Mouse (Mus musculus) neural tube, embryonic 12.5 days (tissue): ENCODE data around the gene Fmo2. TPM values are rescaled to one million over a fixed set of nuclear protein-coding genes. Genes with fewer than 3 reads are reported as not detected.

ENCODE experiments used
- ATAC-seq: fragments of 200-750 bp; cut with Nextera tagmentation; 2 replicates; pipeline ENCODE4 v1.8.0; 2017; ENCODE audit warnings: low read depth, mild to moderate bottlenecking, moderate TSS enrichment, moderate library complexity; ENCODE audit not compliant: low FRiP score
- H3K27ac ChIP-seq: fragments of 300-500 bp; sonication (generic); 2 replicates; pipeline ENCODE4 v1.5.1; 2016
- H3K27me3 ChIP-seq: fragments of 300-500 bp; sonication (generic); replicated peaks from 2 replicates; pipeline ENCODE4 v1.6.1; 2016; ENCODE audit warnings: mild to moderate bottlenecking
- H3K36me3 ChIP-seq: fragments of 300-500 bp; sonication (generic); 2 replicates; pipeline ENCODE4 v1.6.1; 2016; ENCODE audit warnings: mild to moderate bottlenecking
- H3K4me1 ChIP-seq: fragments of 300-500 bp; sonication (generic); 2 replicates; pipeline ENCODE4 v1.6.1; 2016
- H3K4me2 ChIP-seq: fragments of 300-500 bp; sonication (generic); replicated peaks from 2 replicates; pipeline ENCODE4 v1.6.1; 2016; ENCODE audit warnings: mild to moderate bottlenecking
- H3K4me3 ChIP-seq: fragments of 300-500 bp; sonication (generic); 2 replicates; pipeline ENCODE4 v1.5.1; 2016
- H3K9ac ChIP-seq: fragments of 300-500 bp; sonication (generic); 2 replicates; pipeline ENCODE4 v1.6.1; 2016; ENCODE audit warnings: mild to moderate bottlenecking
- H3K9me3 ChIP-seq: fragments of 300-500 bp; sonication (generic); 2 replicates; pipeline ENCODE4 v1.6.1; 2016; ENCODE audit warnings: mild to moderate bottlenecking
- WGBS: fragments of 180-500 bp; shearing (Covaris S2); methylation state at CpG from one replicate; pipeline ENCODE4 v1.1.7; 2016; 5-methylcytosine and 5-hydroxymethylcytosine counted together
- polyA plus RNA-seq: library from polyadenylated mRNA; unstranded; fragments of >200 nt; fragmentation: Nextera tagmentation; extraction: Ambion mirVana; gene quantifications from 2 replicates; pipeline ENCODE4 v1.2.1, GENCODE M21; 2016

The Fmo2 gene
- polyA plus RNA-seq, 1 experiment from 2014 or later = 0.32 TPM

- Histone ChIP-seq H3K4me1 (0 out of 2 replicates have a peak, but pooled peaks cover 7% of the 10 kb centered on the region), H3K27me3 (no peaks in the 10 kb centered on the region), H3K36me3 (no peaks in the 10 kb centered on the region), H3K27ac (no peak overlapping the region), H3K4me2 (no peak overlapping the region), H3K9me3 (no peaks in the 10 kb centered on the region), H3K9ac (no peak overlapping the region), H3K4me3 (no peak overlapping the region)
- 79% methylated on average over 9 of the region's 9 CpGs for WGBS
- ATAC-seq = peak; percentile 65
Measured at GRCm38 (mm10) chr1:162859996-162860605, 38.4 kb downstream of the Fmo2 start.

- no peaks in the 10 kb centered on the region for H3K36me3 ChIP-seq
- H3K9ac ChIP-seq = no peak overlapping the region
- no peaks in the 10 kb centered on the region for H3K9me3 ChIP-seq
- H3K27me3 ChIP-seq = no peaks in the 10 kb centered on the region
- H3K27ac ChIP-seq = no peak overlapping the region
- WGBS = 78% methylated on average over 10 of the region's 10 CpGs
- ATAC-seq = peak; percentile 15; the same call in 1 of the 2 replicates
- no peak overlapping the region; the same call in 1 of the 2 replicates for H3K4me2 ChIP-seq
- 0 out of 2 replicates have a peak, but pooled peaks cover 7% of the 10 kb centered on the region for H3K4me1 ChIP-seq
- no peak overlapping the region for H3K4me3 ChIP-seq
Measured at GRCm38 (mm10) chr1:162859545-162859976, 39.0 kb downstream of the Fmo2 start.

- Histone ChIP-seq H3K36me3 (no peaks in the 10 kb centered on the region), H3K9me3 (no peaks in the 10 kb centered on the region), H3K4me3 (no peak overlapping the region), H3K27me3 (no peaks in the 10 kb centered on the region), H3K9ac (no peak overlapping the region), H3K4me1 (0 out of 2 replicates have a peak, but pooled peaks cover 7% of the 10 kb centered on the region), H3K27ac (no peak overlapping the region), H3K4me2 (peak overlapping the region; percentile 15; the same call in 1 of the 2 replicates)
- ATAC-seq = peak; percentile 31; the same call in 1 of the 2 replicates
- 59% methylated on average over 12 of the region's 12 CpGs for WGBS
Measured at GRCm38 (mm10) chr1:162858748-162859130, 39.8 kb downstream of the Fmo2 start.

- Histone ChIP-seq H3K9me3 (no peaks in the 10 kb centered on the region), H3K9ac (no peak overlapping the region), H3K27ac (no peak overlapping the region), H3K4me1 (0 out of 2 replicates have a peak, but pooled peaks cover 7% of the 10 kb centered on the region), H3K4me3 (no peak overlapping the region), H3K36me3 (no peaks in the 10 kb centered on the region), H3K27me3 (no peaks in the 10 kb centered on the region), H3K4me2 (peak overlapping the region; percentile 15; the same call in 1 of the 2 replicates)
- no peak for ATAC-seq
- 75% methylated on average over 17 of the region's 18 CpGs for WGBS
Measured at GRCm38 (mm10) chr1:162857766-162858747, 40.5 kb downstream of the Fmo2 start.

GRCm38 (mm10) chr1:162853812-162854482 lies 44.6 kb downstream of the Fmo2 start:
- Histone ChIP-seq H3K9ac (no peak overlapping the region), H3K27ac (no peak overlapping the region), H3K4me3 (no peak overlapping the region), H3K27me3 (no peaks in the 10 kb centered on the region), H3K36me3 (no peaks in the 10 kb centered on the region), H3K4me1 (no peaks in the 10 kb centered on the region), H3K9me3 (no peaks in the 10 kb centered on the region), H3K4me2 (no peak overlapping the region)
- ATAC-seq = no peak
- WGBS = 84% methylated on average over 3 of the region's 3 CpGs

- Histone ChIP-seq H3K4me3 (no peak overlapping the region), H3K4me1 (no peaks in the 10 kb centered on the region), H3K27ac (no peak overlapping the region), H3K4me2 (no peak overlapping the region), H3K9ac (no peak overlapping the region), H3K36me3 (no peaks in the 10 kb centered on the region), H3K27me3 (no peaks in the 10 kb centered on the region), H3K9me3 (no peaks in the 10 kb centered on the region)
- WGBS = 98% methylated on average over 6 of the region's 6 CpGs
- ATAC-seq = no peak
Measured at GRCm38 (mm10) chr1:162847554-162847953, 51.0 kb downstream of the Fmo2 start.

- no peaks in the 10 kb centered on the region for H3K36me3 ChIP-seq
- 93% methylated on average over 9 of the region's 9 CpGs for WGBS
- H3K4me3 ChIP-seq = no peak overlapping the region
- no peak overlapping the region for H3K4me2 ChIP-seq
- H3K9ac ChIP-seq = no peak overlapping the region
- no peak overlapping the region for H3K27ac ChIP-seq
- no peaks in the 10 kb centered on the region for H3K27me3 ChIP-seq
- no peak for ATAC-seq
- no peaks in the 10 kb centered on the region for H3K9me3 ChIP-seq
- H3K4me1 ChIP-seq = no peaks in the 10 kb centered on the region
Measured at GRCm38 (mm10) chr1:162840211-162840610, 58.3 kb downstream of the Fmo2 start.

- Histone ChIP-seq H3K27ac (no peak overlapping the region), H3K4me1 (no peaks in the 10 kb centered on the region), H3K4me3 (no peak overlapping the region), H3K9me3 (no peaks in the 10 kb centered on the region), H3K36me3 (no peaks in the 10 kb centered on the region), H3K9ac (no peak overlapping the region), H3K4me2 (no peak overlapping the region), H3K27me3 (no peaks in the 10 kb centered on the region)
- 94% methylated on average over 6 of the region's 6 CpGs for WGBS
- ATAC-seq = no peak
Measured at GRCm38 (mm10) chr1:162838976-162839375, 59.5 kb downstream of the Fmo2 start.

- Histone ChIP-seq H3K27ac (no peak overlapping the region), H3K4me1 (peaks cover 8% of the 10 kb centered on the region), H3K4me2 (no peak overlapping the region), H3K27me3 (no peaks in the 10 kb centered on the region), H3K9me3 (no peaks in the 10 kb centered on the region), H3K4me3 (no peak overlapping the region), H3K9ac (no peak overlapping the region), H3K36me3 (no peaks in the 10 kb centered on the region)
- ATAC-seq = no peak
- WGBS = 84% methylated on average over 5 of the region's 5 CpGs
Measured at GRCm38 (mm10) chr1:162834342-162834741, 64.2 kb downstream of the Fmo2 start.

- no peaks in the 10 kb centered on the region for H3K36me3 ChIP-seq
- H3K27me3 ChIP-seq = no peaks in the 10 kb centered on the region
- peaks cover 8% of the 10 kb centered on the region for H3K4me1 ChIP-seq
- no peaks in the 10 kb centered on the region; the same call in 1 of the 2 replicates for H3K9me3 ChIP-seq
- H3K4me3 ChIP-seq = no peak overlapping the region
- ATAC-seq = peak; percentile 77
- WGBS = 24% methylated on average over 5 of the region's 5 CpGs
- no peak overlapping the region; the same call in 1 of the 2 replicates for H3K27ac ChIP-seq
- H3K9ac ChIP-seq = no peak overlapping the region
- peak overlapping the region; percentile 41 for H3K4me2 ChIP-seq
Measured at GRCm38 (mm10) chr1:162832574-162832953, 66.0 kb downstream of the Fmo2 start.

- peak overlapping the region; percentile 41 for H3K4me2 ChIP-seq
- no peak overlapping the region for H3K27ac ChIP-seq
- peak; percentile 98 for ATAC-seq
- peaks cover 8% of the 10 kb centered on the region for H3K4me1 ChIP-seq
- no peaks in the 10 kb centered on the region; the same call in 1 of the 2 replicates for H3K9me3 ChIP-seq
- 3% methylated on average over 5 of the region's 5 CpGs for WGBS
- H3K27me3 ChIP-seq = no peaks in the 10 kb centered on the region
- H3K4me3 ChIP-seq = no peak overlapping the region
- no peaks in the 10 kb centered on the region for H3K36me3 ChIP-seq
- no peak overlapping the region for H3K9ac ChIP-seq
Measured at GRCm38 (mm10) chr1:162831838-162832573, 66.5 kb downstream of the Fmo2 start.
